Mouse (Mus musculus) heart, postnatal 25 days (tissue): ENCODE results near the gene Cdc25b. TPM values are rescaled to one million over a fixed set of nuclear protein-coding genes. Genes with fewer than 3 reads are reported as not detected.

ENCODE experiments used
- DNase-seq: peaks from one replicate; pipeline ENCODE4 v3.0.0; 2022; ENCODE audit warnings: low spot score
- intact Hi-C: fragments of 180-260 bp; cut with DNase I; formaldehyde crosslinking; loops from one replicate; pipeline ENCODE4 v1.15.1; 2025
- total RNA-seq, 2 experiments: library from RNA; stranded (reverse); gene quantifications; 2 replicates each; pipeline ENCODE4 v1.2.3; 2021

Gene Cdc25b
- total RNA-seq, result 1 to 10 TPM; 6.1 to 8.1 TPM

DNA sequence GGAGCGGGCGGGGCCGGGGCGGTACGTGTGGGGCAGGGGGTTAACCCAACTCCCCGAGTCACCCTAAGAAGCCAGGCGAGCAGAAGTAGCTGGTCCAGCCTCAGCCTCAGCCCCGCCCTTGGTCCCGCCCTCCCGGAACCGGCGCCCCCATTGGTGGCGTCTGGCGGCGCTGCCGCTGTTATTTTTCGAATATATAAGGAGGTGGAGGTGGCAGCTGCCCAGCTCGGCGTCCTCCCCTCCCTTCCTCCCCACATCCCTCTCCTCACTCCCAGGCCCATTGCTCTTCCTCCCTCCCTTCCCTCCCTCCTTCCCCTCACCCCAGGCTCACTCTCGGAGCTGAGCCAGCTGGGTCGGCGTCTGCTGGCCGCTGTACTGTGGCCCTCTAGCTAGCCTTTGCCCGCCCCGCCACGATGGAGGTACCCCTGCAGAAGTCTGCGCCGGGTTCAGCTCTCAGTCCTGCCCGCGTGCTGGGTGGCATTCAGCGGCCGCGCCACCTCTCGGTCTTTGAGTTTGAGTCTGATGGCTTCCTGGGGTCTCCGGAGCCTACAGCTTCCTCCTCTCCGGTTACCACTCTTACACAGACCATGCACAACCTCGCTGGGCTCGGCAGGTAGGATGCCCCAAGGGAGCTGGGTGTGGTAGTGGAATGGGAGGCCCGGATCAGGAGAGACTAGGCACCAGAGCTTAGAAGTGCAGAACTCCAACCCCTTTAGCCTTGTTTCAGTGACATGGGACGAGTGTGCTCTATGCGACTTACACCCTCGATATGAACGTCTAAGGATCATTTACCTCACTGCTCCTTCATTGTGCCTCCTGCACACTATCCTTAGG is at the start of gene Cdc25b, which contains the start of gene Spef1:
Gene Cdc25b, plus strand, starts transcription at position 179 of the 831 bp plus-strand sequence.
Gene Spef1, minus strand, starts transcription at position 512 of the 831 bp plus-strand sequence.
- DNase-seq, result peak; percentile 77
- intact Hi-C loops, result loop anchor here (10.0 kb wide), 1 partner anchor 328 kb away; no protein-coding TSS in a partner anchor

DNA sequence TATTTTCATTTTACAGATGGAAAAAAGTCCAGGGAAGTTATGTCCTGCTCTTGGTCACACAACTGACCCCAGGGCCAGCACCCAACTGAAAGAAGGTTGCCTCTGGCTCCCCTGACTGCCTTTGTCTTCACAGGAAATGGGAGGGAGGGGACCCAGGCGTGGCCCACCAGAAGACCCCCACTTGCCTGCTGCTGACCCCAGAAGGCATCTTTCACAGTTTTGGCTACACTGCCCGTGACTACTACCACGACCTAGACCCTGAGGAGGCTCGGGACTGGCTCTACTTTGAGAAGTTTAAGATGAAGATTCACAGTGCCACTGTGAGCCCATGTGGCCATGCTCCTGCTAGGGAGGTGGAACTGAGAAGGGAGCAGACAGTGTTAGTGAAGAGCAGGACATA is 48.5 kb upstream of the Cdc25b start:
- DNase-seq, result no peak
- intact Hi-C loops, result no loop called here

DNA sequence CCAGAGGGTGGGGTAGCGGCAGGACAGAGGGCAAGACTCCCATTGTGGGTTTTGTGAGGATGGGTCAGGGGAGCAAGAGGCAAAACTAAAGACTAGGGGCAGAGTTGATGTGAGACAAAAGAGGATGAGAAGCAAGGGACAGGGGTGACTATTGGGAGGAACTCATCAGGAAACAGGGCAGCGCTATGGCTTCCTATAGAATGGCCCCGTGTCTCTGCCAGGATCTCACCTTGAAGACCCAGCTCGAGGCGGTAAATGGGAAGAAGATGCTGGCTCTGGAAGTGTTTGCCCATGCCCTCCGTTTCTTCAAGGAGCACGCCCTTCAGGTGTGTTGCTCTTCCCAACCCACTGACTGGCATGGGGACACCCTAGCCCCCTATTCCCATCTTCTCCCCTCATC is 48.0 kb upstream of the Cdc25b start:
- intact Hi-C loops, result no loop called here
- DNase-seq, result no peak

DNA sequence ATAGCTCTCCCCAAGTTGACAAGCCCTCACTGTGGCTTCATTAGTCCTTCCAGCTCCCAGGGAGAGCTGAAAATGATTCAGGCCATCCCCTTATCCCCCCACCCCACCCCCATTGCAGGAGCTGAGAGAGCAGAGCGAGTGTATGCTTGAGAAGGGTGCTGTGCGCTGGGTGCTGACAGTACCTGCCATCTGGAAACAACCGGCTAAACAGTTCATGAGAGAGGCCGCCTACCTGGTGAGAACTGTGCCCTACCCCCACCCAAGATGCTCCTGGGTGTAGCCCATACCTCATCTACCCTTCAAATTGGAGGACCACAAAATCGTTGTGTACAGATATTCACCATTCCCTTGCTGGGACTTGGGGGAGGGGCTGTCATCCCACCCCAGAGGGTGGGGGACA is 47.5 kb upstream of the Cdc25b start:
- no peak for DNase-seq
- intact Hi-C loops, result no loop called here

DNA sequence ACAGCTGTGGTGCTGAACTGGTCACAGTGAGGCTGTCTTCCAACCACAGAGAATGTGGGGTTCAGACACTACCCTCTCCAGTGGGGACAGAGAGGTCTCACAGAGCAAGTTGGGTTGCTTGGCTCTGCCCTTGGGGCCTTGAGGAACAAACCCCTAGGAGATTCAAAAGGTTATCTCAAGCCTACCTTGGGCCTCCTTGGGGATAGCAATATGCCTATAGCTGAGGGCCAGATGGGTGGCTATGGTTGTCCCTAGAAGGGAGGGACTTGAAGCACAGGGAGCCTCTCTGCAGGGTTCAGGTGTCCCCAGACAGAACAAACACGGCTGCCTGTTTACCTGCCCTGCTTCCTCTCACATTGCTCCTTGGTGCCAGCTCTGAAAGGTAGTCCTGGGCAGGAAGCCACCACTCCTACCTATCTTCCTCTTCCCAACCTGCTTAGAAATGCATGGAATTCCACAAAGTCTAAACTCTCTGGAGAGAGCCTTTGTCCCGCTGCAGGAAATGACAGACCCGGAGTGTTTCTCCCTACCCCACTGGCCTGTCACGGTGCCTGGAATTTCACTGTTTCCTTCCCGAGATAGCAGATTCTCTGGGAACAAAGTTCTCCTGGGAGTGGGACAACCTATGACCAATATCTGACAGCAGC is 46.7 kb upstream of the Cdc25b start:
- intact Hi-C loops, result loop anchor here (1.0 to 2.0 kb wide), 2 partner anchors 13 to 44 kb away; partner anchors contain the start of gene Hspa12b
- peak; percentile 60 for DNase-seq

DNA sequence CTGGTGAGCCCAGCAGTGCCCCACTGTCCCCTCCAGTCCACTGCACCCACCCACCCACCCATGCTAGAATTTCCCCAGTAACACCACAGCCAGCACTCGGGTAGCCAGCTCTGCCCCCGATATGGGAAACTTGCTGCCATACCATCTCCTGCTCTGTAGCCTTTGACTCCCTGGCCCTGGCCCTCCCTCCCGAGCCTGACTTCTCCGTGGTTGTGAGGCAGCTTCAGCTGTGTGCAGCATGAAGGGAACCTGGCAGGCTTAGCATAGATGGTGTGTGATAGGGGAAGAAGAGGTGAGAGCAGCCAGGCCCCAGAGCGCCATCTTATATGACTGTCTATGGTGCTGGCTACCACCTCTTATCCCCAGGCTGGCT is 46.2 kb upstream of the Cdc25b start:
- DNase-seq, result no peak
- intact Hi-C loops, result loop anchor here (1.0 to 2.0 kb wide), 2 partner anchors 14 to 44 kb away; partner anchors contain the start of gene Hspa12b

DNA sequence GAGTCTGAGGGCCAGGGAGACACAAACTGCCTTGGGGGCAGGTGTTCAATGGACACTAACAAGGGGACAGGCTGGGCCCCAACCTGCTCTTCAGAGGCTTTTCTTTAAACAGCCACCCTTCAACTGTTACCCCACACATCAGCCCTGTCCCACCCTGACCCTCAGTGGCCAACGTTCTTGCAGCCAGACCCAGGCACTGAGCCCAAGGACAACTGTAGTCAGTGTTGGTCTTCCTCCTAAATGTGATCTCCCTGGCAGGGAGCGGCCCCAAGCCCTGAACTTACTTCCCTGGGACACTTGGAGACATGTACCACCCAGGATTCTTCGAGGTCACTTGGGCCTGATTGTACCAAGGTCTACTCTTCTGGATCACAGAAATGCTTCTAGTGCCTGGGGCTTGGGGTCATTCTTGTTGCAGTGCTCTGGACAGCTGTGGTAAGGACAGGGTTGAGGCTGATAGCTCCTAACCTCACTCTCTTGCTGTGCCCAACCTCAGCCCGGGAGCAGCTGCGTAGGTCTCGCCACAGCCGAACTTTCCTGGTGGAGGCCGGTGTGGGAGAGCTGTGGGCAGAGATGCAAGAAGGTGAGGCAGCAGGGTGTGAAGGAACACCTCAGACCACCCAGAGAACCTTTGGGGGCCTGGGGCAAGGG is 45.3 kb upstream of the Cdc25b start:
- DNase-seq, result no peak
- intact Hi-C loops, result loop anchor here (2.0 kb wide), 1 partner anchor 15 kb away; the partner anchor contains the start of gene Hspa12b

DNA sequence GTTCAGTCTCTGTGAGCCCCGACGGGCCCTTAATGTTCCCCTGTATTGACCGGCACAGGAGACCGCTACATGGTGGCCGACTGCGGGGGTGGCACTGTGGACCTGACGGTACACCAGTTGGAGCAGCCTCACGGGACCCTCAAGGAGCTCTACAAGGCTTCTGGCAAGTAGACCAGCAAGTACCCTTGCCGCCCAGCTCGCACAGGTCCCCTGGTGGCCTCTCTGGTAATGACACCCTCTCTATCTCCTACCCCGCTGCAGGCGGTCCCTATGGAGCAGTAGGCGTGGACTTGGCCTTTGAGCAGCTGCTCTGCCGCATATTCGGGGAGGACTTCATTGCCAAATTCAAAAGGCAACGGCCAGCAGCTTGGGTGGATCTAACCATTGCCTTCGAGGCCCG is 44.2 kb upstream of the Cdc25b start:
- intact Hi-C loops, result no loop called here
- peak; percentile 75 for DNase-seq

DNA sequence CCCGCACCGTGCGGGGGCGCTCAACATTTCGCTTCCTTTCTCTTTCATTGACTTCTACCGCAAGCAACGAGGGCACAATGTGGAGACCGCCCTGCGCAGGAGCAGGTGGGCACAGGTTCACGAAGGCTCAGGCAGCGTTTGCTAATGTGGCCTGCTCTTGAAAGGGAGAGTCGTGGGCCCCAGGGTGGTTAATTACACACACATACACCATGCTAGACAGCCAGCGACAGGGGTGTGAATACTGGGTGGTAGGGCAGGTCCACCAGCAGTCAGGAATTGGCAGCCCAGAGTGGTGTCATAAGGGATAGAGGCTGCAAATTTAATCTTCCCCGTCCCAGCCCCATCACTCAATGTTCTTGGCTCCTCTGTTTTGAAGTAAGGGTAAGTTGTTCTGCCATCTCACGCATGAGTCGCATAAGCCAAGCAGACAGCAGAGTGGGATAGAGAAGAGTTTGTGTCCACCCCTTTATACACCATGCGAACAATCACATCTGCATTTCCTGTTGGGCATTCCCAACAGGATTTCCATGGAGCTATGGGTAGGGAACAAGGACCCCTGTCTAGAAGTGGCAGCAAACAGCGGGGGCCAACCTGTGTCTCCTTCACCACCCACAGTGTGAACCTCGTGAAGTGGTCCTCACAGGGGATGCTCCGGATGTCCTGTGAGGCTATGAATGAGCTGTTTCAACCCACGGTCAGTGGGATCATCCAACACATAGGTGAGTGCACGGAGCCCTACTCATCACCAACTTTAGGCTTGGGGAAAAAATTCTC is 43.6 kb upstream of the Cdc25b start:
- no peak for DNase-seq
- intact Hi-C loops, result loop anchor here (1.0 kb wide), 1 partner anchor 49 kb away; no protein-coding TSS in a partner anchor

DNA sequence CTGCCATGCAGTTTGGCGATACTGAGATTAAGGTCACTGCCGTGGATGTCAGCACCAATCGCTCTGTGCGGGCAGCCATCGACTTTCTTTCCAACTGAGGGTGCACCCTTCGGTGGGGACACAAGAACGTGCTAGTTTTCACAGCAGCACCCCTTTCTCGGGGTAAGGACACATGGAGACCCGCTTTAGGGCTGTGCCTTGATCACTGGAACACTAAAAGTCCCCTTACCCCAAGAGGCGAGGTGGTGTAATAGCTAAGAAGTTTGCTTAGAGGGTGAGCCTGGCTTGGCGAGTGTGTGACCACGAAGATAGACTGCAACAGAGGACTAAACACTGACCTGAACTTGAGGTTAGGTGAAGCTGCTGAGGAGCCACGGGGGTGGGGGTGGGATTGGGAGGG is 41.6 kb upstream of the Cdc25b start:
- intact Hi-C loops, result no loop called here
- DNase-seq, result no peak

DNA sequence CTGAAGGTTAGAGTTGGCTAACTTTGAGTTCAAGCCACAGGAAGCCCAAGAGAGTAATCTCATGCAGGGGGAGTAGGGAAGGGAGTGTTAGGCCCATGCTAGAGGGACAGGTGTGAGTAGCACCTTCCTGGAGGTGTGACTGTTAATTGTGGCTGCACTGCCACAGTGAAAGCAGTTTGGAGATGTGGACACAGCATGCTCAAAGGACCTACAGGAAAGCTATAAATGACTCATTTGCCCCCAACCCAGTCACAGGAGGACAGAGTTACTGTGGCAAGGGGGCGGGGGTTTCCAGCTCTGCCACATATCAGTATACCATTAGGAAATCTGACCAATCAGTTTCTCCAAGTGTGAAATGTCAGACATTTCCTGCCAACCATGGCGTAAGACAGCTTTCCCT is 41.2 kb upstream of the Cdc25b start:
- intact Hi-C loops, result no loop called here

DNA sequence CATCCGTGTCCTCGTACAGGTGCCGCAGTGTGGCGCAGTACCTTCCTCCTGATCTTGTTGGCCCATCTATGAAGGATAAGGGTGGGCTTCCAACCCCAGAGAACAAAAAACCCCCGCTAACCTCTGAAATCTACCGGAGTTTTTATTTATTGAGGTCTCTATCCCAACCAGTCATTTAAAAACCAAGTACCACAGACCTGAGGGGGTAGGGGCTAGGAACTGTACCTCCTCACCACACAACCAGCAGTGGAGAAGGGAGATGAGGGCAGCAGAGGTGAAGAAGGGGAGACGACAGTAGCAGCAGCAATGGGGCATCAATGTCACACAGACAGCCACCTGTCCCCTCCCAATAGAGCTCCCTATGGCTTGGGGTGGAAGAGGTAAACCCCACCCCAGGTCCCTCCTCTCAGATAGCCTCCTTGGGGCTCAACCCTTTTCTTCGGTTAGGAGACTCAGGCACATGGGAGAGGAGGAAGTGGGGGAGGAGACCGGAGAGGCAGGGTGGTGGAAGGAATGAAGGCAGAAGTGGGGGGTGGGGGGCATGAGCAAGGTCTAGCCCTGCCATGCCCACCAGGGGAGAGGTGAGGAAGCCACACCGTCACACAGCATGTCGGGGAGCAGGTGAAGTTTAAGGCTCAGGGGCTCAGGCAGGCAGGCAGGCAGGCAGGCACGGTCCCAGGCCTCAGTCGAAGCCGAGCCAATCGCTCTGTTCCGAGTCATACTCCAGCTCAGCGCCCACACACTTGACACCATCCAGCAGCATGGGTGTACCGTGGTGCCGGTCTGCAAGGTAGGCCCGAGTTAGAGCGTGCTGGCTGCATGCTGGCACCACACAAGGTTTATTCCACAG is 40.3 kb upstream of the Cdc25b start:
- intact Hi-C loops, result no loop called here
- DNase-seq, result no peak

More for the DNA sequence above, 41.2 kb upstream of the Cdc25b start:
- no peak for DNase-seq

DNA sequence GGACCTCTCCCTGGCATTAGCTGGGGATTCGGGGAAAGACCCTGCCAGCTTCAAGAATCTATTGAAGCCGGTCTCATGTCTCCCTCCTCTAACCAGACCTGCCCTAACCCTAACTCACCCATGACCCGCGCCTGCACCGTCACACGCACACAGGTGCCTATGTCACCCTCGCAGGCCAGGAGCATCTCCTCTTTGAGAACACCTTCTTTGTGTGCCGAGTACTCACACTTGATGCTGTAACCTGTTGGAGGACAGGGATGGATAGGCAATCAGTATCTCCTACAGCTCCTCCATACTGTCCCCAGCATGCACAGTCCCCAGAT is 39.7 kb upstream of the Cdc25b start:
- no peak for DNase-seq
- intact Hi-C loops, result no loop called here

DNA sequence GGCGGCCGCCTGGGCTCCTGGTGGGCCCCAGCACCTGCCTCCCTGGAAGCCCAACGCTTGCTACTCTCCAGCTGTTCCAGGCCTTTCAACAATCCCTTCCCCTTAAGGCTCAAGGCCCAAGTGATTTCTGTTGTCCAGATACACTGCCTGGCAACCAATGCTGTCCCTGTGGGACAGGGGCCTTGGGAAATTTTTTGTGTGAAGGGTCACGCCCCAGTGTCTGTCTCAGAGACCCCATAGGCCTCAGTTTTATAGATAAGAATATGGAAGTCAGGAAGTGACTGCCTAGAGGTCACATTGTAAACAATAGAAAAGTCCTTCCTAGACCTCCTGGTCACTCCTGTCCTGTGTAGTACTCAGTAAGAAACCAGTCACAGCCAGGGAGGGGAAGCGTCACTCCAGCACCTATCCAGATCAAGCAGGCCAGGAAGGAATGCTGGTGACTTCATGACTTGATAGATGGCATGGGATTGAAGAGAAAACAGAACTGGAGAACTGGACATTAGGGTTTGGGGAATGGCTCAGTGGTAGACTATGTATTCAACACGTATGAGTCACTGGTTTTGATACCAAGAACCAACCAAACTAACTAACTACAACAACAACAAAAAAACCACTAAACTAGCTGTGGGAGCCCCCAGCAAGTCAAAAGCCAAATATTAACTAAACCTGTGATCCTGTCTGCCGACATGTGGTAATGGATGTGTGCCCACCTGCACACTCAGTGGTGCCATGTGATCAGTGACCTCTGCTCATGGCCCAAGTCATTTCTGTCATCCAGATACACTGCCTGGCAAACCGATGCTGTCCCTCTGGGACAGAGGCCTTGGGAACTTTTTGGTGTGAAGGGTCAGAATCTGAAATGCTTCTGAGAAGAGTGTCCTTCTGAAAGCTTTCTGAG is 38.1 kb upstream of the Cdc25b start:
- intact Hi-C loops, result no loop called here
- DNase-seq, result no peak

DNA sequence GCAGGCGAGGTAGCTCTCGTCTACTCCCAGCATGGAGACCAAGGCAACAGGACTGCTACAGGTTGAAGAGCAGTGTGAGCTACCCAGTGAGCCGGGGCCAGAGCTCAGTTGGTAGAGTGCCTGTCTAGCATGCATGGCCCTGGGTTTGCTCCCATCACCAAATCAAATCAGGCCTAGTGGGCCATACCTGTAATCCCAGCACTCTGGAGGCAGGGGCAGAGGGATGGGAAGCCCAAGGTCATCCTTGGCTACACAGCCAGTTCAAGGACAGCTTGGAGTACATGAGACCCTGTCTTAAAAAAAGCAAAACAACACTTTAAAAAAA is 37.5 kb upstream of the Cdc25b start:
- intact Hi-C loops, result no loop called here
- no peak for DNase-seq

DNA sequence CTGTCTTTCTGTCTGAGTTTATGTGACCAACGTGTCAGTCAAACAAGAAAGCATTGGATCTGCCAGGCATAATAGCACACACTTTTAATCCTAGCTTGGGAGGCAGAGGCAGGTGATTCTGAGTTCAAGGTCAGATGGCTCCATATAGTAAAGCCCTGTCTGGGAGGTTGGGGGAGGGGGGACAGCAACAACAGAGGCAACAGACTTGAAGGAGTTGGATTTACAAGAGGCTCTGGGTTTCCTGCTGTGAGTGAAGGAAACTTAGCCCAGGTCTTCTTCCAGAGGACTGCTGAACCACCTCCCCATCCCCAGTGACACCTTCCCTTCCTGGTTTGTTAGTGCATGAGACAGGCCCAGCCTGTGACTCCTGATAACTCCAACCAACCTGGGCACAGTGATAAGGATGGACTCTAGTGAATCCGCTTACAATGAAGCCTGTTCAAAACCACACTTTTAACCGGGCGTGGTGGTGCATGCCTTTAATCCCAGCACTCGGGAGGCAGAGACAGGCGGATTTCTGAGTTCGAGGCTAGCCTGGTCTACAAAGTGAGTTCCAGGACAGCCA is 34.5 kb upstream of the Cdc25b start:
- intact Hi-C loops, result no loop called here
- DNase-seq, result no peak

DNA sequence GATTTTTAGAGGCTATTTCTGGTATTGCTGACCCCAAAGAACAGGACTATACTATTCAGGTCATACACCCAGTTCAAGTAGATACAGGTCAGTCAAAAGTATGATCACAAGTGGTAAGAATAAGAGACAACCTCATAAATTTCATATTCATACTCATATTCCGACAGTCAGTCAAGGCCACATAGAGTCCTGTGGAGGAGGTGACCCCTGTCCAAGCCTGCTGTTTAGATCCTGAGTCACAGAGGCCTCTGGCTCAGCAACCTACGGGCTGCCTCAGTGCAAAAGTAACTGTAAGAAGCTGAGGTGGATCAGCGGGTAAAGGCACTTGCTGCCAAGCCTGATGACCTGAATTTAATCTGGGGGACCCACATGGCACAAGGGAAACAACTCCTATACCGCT is 32.7 kb upstream of the Cdc25b start:
- intact Hi-C loops, result no loop called here
- DNase-seq, result no peak

DNA sequence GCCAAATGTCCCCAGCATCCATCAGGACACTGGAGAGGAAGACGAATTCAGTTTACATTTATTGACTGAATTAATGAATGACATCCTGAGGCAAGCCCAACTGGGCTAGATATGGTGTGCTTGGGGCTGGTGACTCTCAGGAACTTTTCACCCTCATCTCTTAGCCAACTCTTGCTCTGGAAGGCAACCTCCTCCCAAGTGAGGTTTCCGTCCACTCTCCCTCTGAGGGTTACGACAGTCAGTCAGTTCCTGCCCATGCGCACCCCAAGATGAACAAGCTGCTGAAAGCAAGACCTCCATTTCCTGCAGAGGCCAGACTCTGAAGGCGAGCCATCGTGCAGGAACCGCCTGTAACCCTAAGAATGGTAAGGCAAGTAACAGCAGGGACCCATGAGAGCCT is 29.8 kb upstream of the Cdc25b start:
- intact Hi-C loops, result no loop called here
- no peak for DNase-seq
